Mouse (Mus musculus): ENCODE measurements around the gene Itgb4.
A peak's percentile ranks its signal among the peaks of the same experiment; 100 is the strongest.

Gene Itgb4

GRCm38 (mm10) chr11:115974309-115975082, at the start of gene Itgb4:
Itgb4 (plus strand) TSS chr11:115974709.
- no peak for DNase-seq (ENCODE audit: extremely low read depth, low read depth)

GRCm38 (mm10) chr11:115929031-115929430, 45.5 kb upstream of the Itgb4 start:
- DNase-seq (ENCODE audit: extremely low read depth, low read depth) = no peak

GRCm38 (mm10) chr11:115929818-115930217, 44.7 kb upstream of the Itgb4 start:
- DNase-seq (ENCODE audit: extremely low read depth, low read depth) = no peak

- no peak for DNase-seq (ENCODE audit: extremely low read depth, low read depth)
These were observed 43.3 kb upstream of the Itgb4 start for GRCm38 (mm10) chr11:115931235-115931634.

- DNase-seq (ENCODE audit: extremely low read depth, low read depth) = peak; percentile 96
These were observed 41.3 kb upstream of the Itgb4 start, which contains the start of the genes Sap30bp and Recql5 for GRCm38 (mm10) chr11:115933108-115933746. Sap30bp (plus strand) TSS chr11:115933282. Recql5 (minus strand) TSS chr11:115933477.

GRCm38 (mm10) chr11:115933747-115934110, 40.8 kb upstream of the Itgb4 start:
- no peak for DNase-seq (ENCODE audit: extremely low read depth, low read depth)

- peak; percentile 59 for DNase-seq (ENCODE audit: extremely low read depth, low read depth)
These were observed 34.7 kb upstream of the Itgb4 start for GRCm38 (mm10) chr11:115939690-115940329.

GRCm38 (mm10) chr11:115941980-115942379, 32.5 kb upstream of the Itgb4 start:
- no peak for DNase-seq (ENCODE audit: extremely low read depth, low read depth)

GRCm38 (mm10) chr11:115945247-115945646, 29.3 kb upstream of the Itgb4 start:
- DNase-seq (ENCODE audit: extremely low read depth, low read depth) = no peak

GRCm38 (mm10) chr11:115946221-115946828, 28.2 kb upstream of the Itgb4 start:
- no peak for DNase-seq (ENCODE audit: extremely low read depth, low read depth)

- no peak for DNase-seq (ENCODE audit: extremely low read depth, low read depth)
These were observed 26.2 kb upstream of the Itgb4 start for GRCm38 (mm10) chr11:115948316-115948715.

GRCm38 (mm10) chr11:115950719-115951118, 23.8 kb upstream of the Itgb4 start:
- DNase-seq (ENCODE audit: extremely low read depth, low read depth) = no peak

- DNase-seq (ENCODE audit: extremely low read depth, low read depth) = no peak
These were observed 19.8 kb upstream of the Itgb4 start for GRCm38 (mm10) chr11:115954712-115955111.

- no peak for DNase-seq (ENCODE audit: extremely low read depth, low read depth)
These were observed 19.2 kb upstream of the Itgb4 start for GRCm38 (mm10) chr11:115955195-115955858.

GRCm38 (mm10) chr11:115956453-115956852, 18.1 kb upstream of the Itgb4 start:
- no peak for DNase-seq (ENCODE audit: extremely low read depth, low read depth)

- no peak for DNase-seq (ENCODE audit: extremely low read depth, low read depth)
These were observed 16.5 kb upstream of the Itgb4 start for GRCm38 (mm10) chr11:115957971-115958370.

- no peak for DNase-seq (ENCODE audit: extremely low read depth, low read depth)
These were observed 15.5 kb upstream of the Itgb4 start for GRCm38 (mm10) chr11:115959018-115959417.

- no peak for DNase-seq (ENCODE audit: extremely low read depth, low read depth)
These were observed 11.7 kb upstream of the Itgb4 start for GRCm38 (mm10) chr11:115962651-115963412.

- peak; percentile 12 for DNase-seq (ENCODE audit: extremely low read depth, low read depth)
These were observed 9.4 kb upstream of the Itgb4 start for GRCm38 (mm10) chr11:115964977-115965604.
